Mouse (Mus musculus) layer of hippocampus, adult 18-20 months (tissue): ENCODE data around the gene Gm13276. TPM values are rescaled to one million over a fixed set of nuclear protein-coding genes. Genes with fewer than 3 reads are reported as not detected.
"Not testable (repeated sequence)": the region's sequence is repeated elsewhere in the genome, so short reads cannot be mapped to it uniquely, and the experiment has no call there.

Source experiments
- DNase-seq, 2 experiments: peaks; one replicate each; pipeline ENCODE4 v3.0.0; 2022; ENCODE audit warnings: low spot score in 2 of 2
- long read RNA-seq: library from polyadenylated mRNA; stranded (forward); transcript quantifications from one replicate; pipeline ENCODE4 v2.0.0, GENCODE M21; 2021
- total RNA-seq, 2 experiments: library from RNA; stranded (reverse); gene quantifications; 2 replicates each; pipeline ENCODE4 v1.2.3; 2021

Gene Gm13276
- not detected for total RNA-seq
- long read RNA-seq: 0 reads

DNA sequence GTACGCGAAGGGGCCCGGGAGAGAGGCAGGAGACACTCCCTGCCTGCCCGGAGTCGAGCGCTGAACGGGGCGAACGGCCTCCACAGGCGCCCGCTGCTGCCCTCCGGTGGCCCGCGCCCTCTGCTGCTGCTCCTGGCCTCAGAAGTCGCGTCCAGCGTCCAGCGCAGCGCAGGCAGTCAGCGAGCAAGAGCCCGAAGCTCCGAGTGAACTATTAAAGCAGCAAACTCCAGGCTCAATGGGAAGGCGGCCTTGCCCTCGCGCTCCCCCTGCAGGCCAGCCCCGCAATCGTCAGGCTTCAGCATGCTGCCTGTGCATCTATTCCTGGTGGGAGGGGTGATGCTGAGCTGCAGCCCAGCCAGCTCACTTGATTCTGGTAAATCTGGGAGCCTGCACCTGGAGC, at the start of gene Gm13276:
Gene Gm13276, plus strand, starts transcription at position 301 of the 400 bp plus-strand sequence.
- not testable (repeated sequence) for DNase-seq

GRCm38 (mm10) chr4:88738480-88738879, 47.0 kb upstream of the Gm13276 start:
- DNase-seq: peak in 1 of 2 experiments; percentile 57

DNA sequence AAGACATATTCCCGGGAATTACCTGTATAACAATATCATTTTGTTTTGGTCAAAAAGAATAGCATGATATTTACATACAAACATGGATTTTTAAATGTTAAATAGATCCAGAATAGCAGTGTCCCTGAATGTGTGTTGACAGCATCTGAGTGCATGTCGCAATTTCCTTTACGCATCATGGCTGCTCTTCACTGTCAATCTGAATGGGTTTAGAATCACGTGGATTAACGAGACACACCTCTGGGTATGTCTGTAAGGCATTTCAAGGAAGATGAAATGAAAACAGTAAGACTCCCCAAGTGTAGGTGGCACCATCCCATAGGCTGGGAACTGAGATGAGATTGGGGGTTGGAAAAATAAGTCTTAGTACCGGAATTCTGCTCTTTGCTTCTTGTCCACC, 46.5 kb upstream of the Gm13276 start:
- no peak for DNase-seq

DNA sequence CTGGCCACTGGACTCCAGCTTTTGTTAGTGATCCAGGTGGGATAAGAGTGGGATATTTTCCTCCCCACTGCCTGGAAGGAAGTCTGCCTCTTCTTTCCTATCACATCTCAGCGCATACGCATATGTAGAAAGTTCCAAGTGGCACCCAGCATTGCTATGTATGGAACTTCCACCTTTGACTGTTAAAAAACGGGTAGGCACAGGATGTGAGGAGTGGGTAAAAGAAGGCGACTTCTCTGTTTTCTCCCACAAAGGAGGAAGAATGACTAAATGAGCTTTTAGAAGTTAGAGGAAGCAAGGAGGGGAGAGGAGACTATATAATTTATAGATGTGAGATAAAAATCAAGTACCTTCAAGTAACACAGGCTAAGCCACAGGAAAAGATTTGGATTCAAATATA, 44.1 kb upstream of the Gm13276 start:
- no peak for DNase-seq

- DNase-seq: no peak
Observed at GRCm38 (mm10) chr4:88742771-88743371, 42.6 kb upstream of the Gm13276 start.

DNA sequence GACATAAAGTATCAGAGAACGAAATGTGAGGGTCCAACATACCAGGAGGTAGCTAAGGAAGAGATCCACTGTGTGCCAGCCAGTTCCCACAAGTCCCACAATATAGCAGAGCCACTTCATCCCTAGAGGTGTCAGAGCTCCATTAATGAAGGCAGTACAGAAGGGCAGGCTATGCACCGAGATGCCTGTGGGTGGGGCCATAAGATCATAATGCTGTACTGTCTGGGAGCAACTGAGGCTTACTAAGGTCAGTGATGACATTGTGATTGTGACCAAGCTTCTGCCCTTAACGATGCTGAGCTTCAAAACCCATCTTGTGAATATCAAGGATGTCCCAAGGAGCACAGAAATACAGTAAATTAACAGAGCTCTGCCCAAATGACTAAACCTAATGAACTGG, 41.3 kb upstream of the Gm13276 start:
- DNase-seq: no peak

- no peak for DNase-seq
Observed at GRCm38 (mm10) chr4:88749926-88750325, 35.6 kb upstream of the Gm13276 start.

- DNase-seq: peak; percentile 64 to 72
Observed at GRCm38 (mm10) chr4:88754818-88755340, 30.6 kb upstream of the Gm13276 start, which contains the start of gene Gm13271. TSS of gene Gm13271 (plus strand) at chr4:88754868.

GRCm38 (mm10) chr4:88756581-88757513, 28.7 kb upstream of the Gm13276 start:
- not testable (repeated sequence) for DNase-seq

- peak; percentile 90 to 95 for DNase-seq
Observed at GRCm38 (mm10) chr4:88757628-88758031, 27.9 kb upstream of the Gm13276 start.

DNA sequence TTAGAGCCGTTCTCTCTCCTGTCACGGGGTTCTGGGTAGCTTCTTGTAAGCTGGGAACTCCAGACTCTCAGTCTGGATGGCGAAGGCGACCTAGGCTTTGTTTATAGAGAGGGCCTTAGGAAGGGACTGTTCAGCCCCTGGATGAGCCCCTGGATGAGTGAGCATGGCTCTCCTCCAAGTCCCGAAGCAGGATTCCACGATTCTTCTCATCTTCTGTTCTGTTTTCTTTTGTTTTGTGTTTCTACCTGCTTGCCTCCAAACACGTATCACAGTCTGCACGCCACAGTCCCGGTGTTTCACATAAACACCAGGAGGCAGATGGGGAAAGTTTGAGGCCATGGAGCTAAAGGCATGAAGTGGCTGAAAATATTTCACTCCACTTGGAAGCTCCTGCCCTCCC, 26.8 kb upstream of the Gm13276 start:
- peak in 1 of 2 experiments; percentile 10 for DNase-seq

- peak in 1 of 2 experiments; percentile 17 for DNase-seq
Observed at GRCm38 (mm10) chr4:88759610-88760268, 25.8 kb upstream of the Gm13276 start, which contains the start of gene Gm13283. TSS of gene Gm13283 (plus strand) at chr4:88760119.

GRCm38 (mm10) chr4:88760431-88760830, 25.1 kb upstream of the Gm13276 start:
- peak; percentile 21 to 48 for DNase-seq

DNA sequence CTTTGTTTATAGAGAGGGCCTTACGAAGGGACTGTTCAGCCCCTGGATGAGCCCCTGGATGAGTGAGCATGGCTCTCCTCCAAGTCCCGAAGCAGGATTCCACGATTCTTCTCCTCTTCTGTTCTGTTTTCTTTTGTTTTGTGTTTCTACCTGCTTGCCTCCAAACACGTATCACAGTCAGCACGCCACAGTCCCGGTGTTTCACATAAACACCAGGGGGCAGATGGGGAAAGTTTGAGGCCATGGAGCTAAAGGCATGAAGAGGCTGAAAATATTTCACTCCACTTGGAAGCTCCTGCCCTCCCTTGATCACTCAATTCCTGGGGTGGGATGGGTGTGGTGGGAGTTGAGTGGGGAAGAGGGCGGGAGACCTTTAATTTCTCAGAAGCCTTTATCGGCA, 23.7 kb upstream of the Gm13276 start:
- DNase-seq: peak; percentile 61 to 71

GRCm38 (mm10) chr4:88762341-88762740, 23.2 kb upstream of the Gm13276 start:
- DNase-seq: peak in 1 of 2 experiments; percentile 17

- peak in 1 of 2 experiments; percentile 16 for DNase-seq
Observed at GRCm38 (mm10) chr4:88763384-88764018, 22.0 kb upstream of the Gm13276 start.

DNA sequence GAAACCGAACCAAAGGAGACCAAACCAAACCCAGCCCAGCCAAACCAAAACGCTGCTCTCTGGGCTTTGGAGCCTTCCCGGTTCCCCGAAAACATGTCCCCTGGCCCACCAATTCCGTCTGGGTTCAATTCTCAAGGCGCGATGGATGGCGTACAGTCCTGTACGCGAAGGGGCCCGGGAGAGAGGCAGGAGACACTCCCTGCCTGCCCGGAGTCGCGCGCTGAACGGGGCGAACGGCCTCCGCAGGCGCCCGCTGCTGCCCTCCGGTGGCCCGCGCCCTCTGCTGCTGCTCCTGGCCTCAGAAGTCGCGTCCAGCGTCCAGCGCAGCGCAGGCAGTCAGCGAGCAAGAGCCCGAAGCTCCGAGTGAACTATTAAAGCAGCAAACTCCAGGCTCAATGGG, 12.0 kb upstream of the Gm13276 start, which contains the start of gene Gm13290:
Gene Gm13290, plus strand, starts transcription at position 301 of the 400 bp plus-strand sequence.
- not testable (repeated sequence) for DNase-seq

- not testable (repeated sequence) for DNase-seq
Observed at GRCm38 (mm10) chr4:88776622-88777021, 8.9 kb upstream of the Gm13276 start, which contains the start of gene Gm13289. TSS of gene Gm13289 (plus strand) at chr4:88776922.

DNA sequence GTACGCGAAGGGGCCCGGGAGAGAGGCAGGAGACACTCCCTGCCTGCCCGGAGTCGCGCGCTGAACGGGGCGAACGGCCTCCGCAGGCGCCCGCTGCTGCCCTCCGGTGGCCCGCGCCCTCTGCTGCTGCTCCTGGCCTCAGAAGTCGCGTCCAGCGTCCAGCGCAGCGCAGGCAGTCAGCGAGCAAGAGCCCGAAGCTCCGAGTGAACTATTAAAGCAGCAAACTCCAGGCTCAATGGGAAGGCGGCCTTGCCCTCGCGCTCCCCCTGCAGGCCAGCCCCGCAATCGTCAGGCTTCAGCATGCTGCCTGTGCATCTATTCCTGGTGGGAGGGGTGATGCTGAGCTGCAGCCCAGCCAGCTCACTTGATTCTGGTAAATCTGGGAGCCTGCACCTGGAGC, 6.0 kb upstream of the Gm13276 start, which contains the start of gene Gm13272:
Gene Gm13272, plus strand, starts transcription at position 301 of the 400 bp plus-strand sequence.
- DNase-seq: not testable (repeated sequence)

DNA sequence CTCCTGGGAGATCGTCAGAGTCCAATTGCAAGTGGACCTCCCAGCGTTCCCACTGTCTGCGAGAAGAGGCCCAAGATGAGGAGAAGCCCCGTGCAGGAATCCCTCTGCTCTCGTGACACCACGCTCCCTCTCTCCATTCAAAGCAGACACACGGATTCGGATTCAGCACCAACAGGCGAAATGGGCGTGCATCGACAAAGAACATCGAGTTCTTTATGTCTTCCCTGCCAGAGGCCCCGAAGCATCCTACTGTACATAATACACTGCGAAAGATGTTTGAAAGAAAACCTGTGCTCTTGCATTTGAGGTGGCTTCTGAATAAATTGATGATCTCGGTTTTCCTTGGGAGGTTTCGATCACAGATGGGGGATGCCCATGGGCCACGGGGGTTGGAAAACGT, 5.2 kb upstream of the Gm13276 start:
- DNase-seq: not testable (repeated sequence)
